Mouse (Mus musculus) R1 (cell line): ENCODE data around the gene Rundc3b.

Source experiments
- DNase-seq: peaks from one replicate; pipeline ENCODE4 v3.0.0-alpha.2; 2018; ENCODE audit warnings: low read depth, low spot score

Gene Rundc3b

DNA sequence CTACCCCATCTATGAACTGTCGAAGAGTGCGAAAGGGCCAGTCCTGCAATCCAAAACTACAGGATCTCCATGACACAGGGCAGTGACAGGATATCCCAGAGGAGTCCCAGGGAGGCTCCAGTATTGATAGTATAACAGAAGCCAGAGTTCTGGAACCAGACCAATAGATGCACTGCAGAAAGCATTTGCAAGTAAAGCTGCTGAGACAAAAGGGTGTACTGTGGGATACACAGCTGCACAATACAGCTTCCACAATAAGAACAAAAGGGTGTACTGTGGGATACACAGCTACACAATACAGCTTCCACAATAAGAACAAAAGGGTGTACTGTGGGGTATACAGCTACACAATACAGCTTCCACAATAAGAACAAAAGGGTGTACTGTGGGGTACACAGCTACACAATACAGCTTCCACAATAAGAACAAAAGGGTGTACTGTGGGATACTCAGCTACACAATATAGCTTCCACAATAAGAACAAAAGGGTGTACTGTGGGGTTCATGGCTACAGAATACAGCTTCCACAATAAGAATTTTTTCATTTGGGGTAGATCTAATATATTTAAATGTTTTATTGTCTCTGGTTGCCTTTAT, 134.0 kb downstream of the Rundc3b start:
- peak; percentile 93 for DNase-seq

DNA sequence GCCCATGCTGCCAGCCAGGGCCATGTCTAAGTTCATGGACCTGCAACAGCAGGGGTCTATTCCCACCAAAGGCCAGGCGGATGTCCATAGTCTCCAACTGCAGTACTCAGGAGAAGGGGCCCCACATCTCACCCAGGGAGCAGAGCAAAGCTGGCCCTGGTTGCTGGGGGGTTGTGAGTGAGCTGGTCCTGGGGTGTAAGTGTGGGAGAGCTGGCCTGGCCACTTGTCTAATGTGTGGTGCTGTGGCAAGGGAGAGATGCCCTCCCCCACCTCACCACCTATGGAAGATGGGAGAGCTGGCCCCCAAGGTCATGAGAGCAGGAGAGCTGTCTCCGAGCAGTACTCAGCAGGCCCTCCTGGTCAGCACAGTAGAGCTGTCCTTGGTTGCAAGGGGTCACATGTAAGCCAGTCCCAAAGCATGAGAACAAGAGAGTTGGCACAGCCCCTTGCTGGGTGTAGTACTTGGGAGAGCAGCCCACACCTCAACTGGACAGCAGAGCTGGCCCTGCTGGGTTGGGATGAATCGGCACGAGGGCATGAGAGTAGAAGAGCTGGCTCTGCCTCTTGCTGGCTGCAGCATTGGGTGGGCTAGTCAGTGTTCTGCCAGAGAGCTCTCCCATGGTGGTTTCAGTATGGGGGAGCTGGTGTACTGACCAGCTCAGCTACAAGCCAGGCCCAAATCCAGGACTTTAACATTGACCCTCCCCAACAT, 134.6 kb downstream of the Rundc3b start:
- DNase-seq: no peak

DNA sequence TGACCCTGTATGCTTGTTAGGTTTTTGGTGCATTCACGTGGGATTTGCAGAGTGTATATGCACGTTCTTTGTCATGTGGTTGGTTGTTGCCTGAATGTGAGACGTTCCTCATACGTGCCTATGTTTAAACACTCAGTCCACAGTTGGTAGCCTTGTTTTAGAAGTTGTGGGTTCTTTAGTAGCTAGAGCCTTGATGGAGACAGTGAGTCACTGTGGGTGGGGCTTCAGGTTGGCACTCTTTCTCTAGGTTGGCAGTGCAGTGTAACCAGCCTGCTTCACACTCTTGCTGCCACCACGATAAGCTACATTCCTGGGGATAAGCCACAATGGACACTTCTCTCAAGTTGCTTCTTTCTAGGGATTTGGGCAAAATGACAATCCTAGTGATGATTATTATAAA, 166.2 kb downstream of the Rundc3b start:
- DNase-seq: no peak

DNA sequence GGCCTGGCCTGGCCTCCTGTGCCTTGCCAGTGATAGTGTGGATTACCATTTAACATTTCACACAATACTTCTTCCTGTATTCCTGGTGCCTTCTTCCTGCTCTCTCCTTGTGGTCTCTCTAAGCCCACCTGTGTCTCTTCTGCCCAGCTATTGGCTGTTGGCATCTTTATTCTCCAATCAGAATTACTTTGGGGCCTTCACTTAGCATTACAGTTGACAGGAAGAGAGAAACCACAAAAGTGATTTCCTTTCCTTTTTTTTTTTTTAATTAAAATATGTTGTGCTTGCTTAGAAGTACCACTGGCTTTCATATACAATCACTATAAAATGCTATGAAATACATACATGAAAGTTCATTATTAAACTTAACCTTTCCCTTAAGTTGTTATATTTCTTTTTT, 167.2 kb downstream of the Rundc3b start:
- no peak for DNase-seq
